Mouse (Mus musculus) embryonic fibroblast, embryonic 13.5 days (primary cell): ENCODE data around the gene Vgf.

Source experiments
- CTCF ChIP-seq: IDR thresholded peaks from 2 replicates; pipeline ENCODE4 v1.5.1; 2011; ENCODE audit warnings: mild to moderate bottlenecking, control low read depth, low read length, moderate library complexity, borderline replicate concordance; ENCODE audit not compliant: insufficient read depth
- POLR2A ChIP-seq: IDR thresholded peaks from 2 replicates; pipeline ENCODE4 v1.6.1; 2011; ENCODE audit warnings: low read depth, mild to moderate bottlenecking, control low read depth, low read length, moderate library complexity

GRCm38 (mm10) chr5:136982338-136982930 is 43.8 kb upstream of the Vgf start:
- TF ChIP-seq POLR2A (no peak), CTCF (peak; percentile 68; the same call in 1 of the 2 replicates)
